Mouse (Mus musculus) midbrain, embryonic 10.5 days (tissue): Measurements from ENCODE around the gene Amotl2. TPM values are rescaled to one million over a fixed set of nuclear protein-coding genes. Genes with fewer than 3 reads are reported as not detected.
A peak's percentile ranks its signal among the peaks of the same experiment; 100 is the strongest.
"Not testable (repeated sequence)": the region's sequence is repeated elsewhere in the genome, so short reads cannot be mapped to it uniquely, and the experiment has no call there.

Experiments
- DNase-seq: peaks from one replicate; pipeline ENCODE4 v3.0.0-alpha.2; 2017; ENCODE audit warnings: low spot score
- H3K27ac ChIP-seq: fragments of 300-500 bp; sonication (generic); replicated peaks from 2 replicates; pipeline ENCODE4 v1.5.1; 2016; ENCODE audit warnings: mild to moderate bottlenecking
- H3K27me3 ChIP-seq: fragments of 300-500 bp; sonication (generic); 2 replicates; pipeline ENCODE4 v1.6.1; 2016; ENCODE audit warnings: low read depth, mild to moderate bottlenecking; ENCODE audit not compliant: poor library complexity, severe bottlenecking
- H3K36me3 ChIP-seq: fragments of 300-500 bp; sonication (generic); 2 replicates; pipeline ENCODE4 v1.6.1; 2016; ENCODE audit warnings: mild to moderate bottlenecking, moderate library complexity
- H3K4me1 ChIP-seq: fragments of 300-500 bp; sonication (generic); 2 replicates; pipeline ENCODE4 v1.6.1; 2016
- H3K4me3 ChIP-seq: fragments of 300-500 bp; sonication (generic); 2 replicates; pipeline ENCODE4 v1.5.1; 2016; ENCODE audit warnings: mild to moderate bottlenecking, moderate library complexity
- H3K9me3 ChIP-seq: fragments of 300-500 bp; sonication (generic); replicated peaks from 2 replicates; pipeline ENCODE4 v1.6.1; 2016; ENCODE audit warnings: mild to moderate bottlenecking
- WGBS: fragments of 180-500 bp; shearing (Covaris S2); methylation state at CpG from one replicate; pipeline ENCODE4 v1.1.7; 2016; 5-methylcytosine and 5-hydroxymethylcytosine counted together
- polyA plus RNA-seq: library from polyadenylated mRNA; unstranded; fragments of >200 nt; fragmentation: Nextera tagmentation; extraction: Ambion mirVana; gene quantifications from 2 replicates; pipeline ENCODE4 v1.2.1, GENCODE M21; 2016

The Amotl2 gene
- polyA plus RNA-seq, 1 experiment from 2014 or later = 60.3 TPM

DNA sequence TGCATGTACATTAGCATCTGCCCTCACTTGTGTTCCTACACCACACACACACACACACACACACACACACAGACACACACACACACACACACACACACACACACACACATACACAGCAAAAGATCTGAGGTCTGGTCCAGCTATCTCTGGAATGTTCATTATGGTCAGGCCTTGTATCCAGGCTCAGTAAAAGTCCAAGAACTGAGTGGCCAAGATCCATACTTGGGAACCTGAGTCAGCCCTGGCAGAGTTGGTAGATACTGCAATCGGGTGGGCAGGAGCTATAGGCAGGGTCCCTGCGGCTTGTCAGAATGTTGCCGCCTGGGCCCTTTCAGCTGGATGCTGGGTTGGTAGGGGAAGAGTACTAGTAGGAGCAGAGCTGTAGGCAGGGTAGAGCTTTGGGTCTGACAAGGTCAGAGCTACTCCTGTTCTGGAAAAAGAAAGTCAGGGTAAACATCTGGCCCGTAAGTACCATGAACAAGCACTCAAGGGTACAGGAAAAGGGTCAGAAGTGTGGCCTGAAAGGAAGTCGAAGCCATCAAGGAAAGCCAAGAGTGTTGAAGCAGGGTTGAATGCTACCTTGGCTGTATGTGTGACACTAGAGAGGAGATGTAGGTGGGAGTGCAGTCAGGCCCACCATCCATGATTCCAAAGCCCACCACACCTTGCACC, 35.3 kb downstream of the Amotl2 start:
- no peak overlapping the region for H3K4me3 ChIP-seq
- DNase-seq = no peak
- H3K36me3 ChIP-seq = no peaks in the 10 kb centered on the region
- H3K27ac ChIP-seq = no peak overlapping the region
- WGBS = 93% methylated on average over 5 of the region's 5 CpGs
- no peaks in the 10 kb centered on the region for H3K27me3 ChIP-seq
- no peaks in the 10 kb centered on the region for H3K9me3 ChIP-seq
- H3K4me1 ChIP-seq = peaks cover 16% of the 10 kb centered on the region

DNA sequence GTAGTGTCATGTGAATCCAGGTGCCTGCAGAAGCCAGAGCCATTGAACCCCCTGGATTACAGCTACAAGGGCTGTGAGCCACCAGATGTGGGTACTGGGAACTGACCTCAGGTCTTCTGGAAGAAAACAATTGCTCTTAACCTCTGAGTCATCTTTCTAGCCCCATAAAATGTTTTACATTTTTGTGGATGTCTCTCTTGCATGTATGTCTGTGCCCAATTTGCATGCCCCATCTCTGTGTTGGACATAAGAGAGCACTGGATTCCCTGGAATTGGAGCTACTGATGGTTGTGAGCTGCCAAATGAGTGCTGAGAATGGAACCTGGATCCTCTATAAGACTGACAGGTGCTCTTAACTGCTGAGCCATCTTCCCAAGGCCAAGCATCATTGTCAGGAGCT, 36.8 kb downstream of the Amotl2 start:
- no peak for DNase-seq
- Histone ChIP-seq H3K9me3 (no peaks in the 10 kb centered on the region), H3K27ac (no peak overlapping the region), H3K4me3 (no peak overlapping the region), H3K27me3 (no peaks in the 10 kb centered on the region), H3K36me3 (no peaks in the 10 kb centered on the region), H3K4me1 (peaks cover 16% of the 10 kb centered on the region)

DNA sequence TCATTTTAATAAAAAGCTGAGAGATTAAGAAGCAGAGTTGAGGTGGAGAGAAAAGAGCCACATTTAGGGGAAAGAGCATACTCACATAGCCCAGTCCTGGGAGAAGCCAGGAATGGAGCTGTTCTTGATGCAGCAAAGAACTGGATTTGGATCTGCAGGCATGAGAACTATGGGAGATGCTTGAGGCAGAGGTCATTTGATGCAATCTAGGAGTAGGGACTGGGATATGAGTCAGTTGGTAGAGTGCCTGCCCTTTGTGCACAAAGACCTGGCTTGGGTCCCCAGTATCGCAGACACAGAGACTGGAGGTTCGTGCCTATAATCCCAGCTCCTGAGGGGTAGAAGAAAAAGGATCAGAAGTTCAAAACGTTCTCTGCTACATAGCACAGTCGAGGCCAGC, 38.7 kb downstream of the Amotl2 start:
- H3K9me3 ChIP-seq = no peaks in the 10 kb centered on the region
- DNase-seq = no peak
- H3K4me3 ChIP-seq = no peak overlapping the region
- WGBS = 75% methylated on average over 4 of the region's 4 CpGs
- H3K4me1 ChIP-seq = peaks cover 16% of the 10 kb centered on the region
- H3K27ac ChIP-seq = no peak overlapping the region
- H3K27me3 ChIP-seq = no peaks in the 10 kb centered on the region
- no peaks in the 10 kb centered on the region for H3K36me3 ChIP-seq

DNA sequence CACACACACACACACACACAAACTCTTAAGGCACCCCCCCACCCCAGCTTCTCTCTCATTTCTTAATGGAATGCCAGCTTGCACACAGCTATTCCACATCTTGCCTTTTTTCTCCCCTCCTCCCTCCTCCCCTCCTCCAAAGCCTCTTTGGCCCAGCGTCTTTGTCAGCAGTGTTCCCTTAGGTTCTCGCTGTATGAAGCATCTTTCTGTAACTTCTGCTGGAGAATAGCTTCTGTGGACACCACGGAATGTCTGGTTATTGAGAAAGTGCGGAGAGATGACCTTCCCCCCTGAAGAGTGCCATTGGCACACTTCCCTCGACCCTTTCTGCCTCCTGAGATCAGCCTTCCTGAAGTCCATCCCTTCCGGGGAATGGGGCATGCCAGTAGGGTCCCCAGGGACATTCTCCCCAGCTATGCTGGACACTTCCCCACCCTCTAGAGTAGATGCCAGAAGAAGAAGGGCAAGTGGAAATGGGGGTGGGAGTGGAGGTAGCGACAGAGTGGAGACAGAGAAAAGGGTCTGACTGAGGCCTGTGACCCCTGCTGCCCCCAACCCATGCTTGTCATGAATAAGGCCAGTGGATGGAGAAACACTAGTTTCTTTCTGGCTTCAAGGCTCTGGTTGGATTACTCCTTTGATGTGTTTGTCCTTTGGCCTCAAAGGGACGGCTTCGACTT, 39.3 kb downstream of the Amotl2 start:
- H3K9me3 ChIP-seq = no peaks in the 10 kb centered on the region
- 56% methylated on average over 9 of the region's 9 CpGs for WGBS
- peaks cover 16% of the 10 kb centered on the region for H3K4me1 ChIP-seq
- DNase-seq = no peak
- H3K27me3 ChIP-seq = no peaks in the 10 kb centered on the region
- H3K27ac ChIP-seq = peak overlapping the region; percentile 23; the same call in 1 of the 2 replicates
- no peaks in the 10 kb centered on the region for H3K36me3 ChIP-seq
- H3K4me3 ChIP-seq = no peak overlapping the region

DNA sequence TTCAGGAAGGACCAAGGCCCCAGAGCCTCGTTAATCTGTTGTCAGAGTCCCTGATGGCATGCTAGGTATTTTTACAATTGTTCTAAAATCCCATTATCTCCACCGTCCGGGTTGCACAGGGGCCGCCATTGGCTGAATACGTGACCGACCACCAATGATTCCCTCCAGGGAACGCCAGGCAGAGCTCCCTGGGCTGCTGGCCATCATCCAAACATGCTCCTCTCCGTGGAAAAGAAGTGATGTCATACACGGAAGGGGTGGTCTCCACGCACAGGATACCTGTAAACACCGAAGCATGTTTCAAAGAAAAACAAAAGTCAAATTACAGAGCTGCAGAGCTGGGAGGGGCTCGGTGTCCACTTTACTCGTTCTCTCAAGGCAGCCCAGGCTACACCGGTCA, 39.9 kb downstream of the Amotl2 start:
- WGBS = 68% methylated on average over 14 of the region's 14 CpGs
- no peaks in the 10 kb centered on the region for H3K27me3 ChIP-seq
- no peaks in the 10 kb centered on the region for H3K36me3 ChIP-seq
- DNase-seq = no peak
- H3K4me1 ChIP-seq = peaks cover 16% of the 10 kb centered on the region
- no peaks in the 10 kb centered on the region for H3K9me3 ChIP-seq
- peak overlapping the region; percentile 23; the same call in 1 of the 2 replicates for H3K27ac ChIP-seq
- H3K4me3 ChIP-seq = no peak overlapping the region

DNA sequence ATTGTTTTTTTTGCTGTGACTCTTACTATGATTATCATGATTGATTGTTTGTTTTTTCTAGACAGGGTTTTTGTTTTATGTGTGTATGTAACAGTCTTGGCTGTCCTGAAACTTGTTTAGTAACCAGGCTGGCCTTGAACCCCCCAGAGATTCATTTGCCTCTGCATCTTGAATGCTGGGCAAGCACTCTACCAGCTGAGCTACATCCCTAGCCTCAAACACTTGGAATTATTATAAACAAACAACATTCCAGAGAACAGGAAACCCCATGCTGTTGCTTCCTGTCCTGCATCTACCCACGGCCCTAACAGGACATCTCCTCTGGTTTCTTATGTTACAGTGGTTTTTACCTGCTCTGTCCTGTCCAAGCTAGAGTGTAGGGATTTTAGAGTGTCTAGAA, 42.4 kb downstream of the Amotl2 start:
- Histone ChIP-seq H3K27ac (0 out of 2 replicates have a peak overlapping the region, but pooled peaks have one; percentile 33), H3K4me1 (peaks cover 23% of the 10 kb centered on the region), H3K9me3 (no peaks in the 10 kb centered on the region), H3K4me3 (no peak overlapping the region), H3K36me3 (no peaks in the 10 kb centered on the region), H3K27me3 (no peaks in the 10 kb centered on the region)
- 60% methylated on average over 1 of the region's 1 CpGs for WGBS
- DNase-seq = no peak

DNA sequence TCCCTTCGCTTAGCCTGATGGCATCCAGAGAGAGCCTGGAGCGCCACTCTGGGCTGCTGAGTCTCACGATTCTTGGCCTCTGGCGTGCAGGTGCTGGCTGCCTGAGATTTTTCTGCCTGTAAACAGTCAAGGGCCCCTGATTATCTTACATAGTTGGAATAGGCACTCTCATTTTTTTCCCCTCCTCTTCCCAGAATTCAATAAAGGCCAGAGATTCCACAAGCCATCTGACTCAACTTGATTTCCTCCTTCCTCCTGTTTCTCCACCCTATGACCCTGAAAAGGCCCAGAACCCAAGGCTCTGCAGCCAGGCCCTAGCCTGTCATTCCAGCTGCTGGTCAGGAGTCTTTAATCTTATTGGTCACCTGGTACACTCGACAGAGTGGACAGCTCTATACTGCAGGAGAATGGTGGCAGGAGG, 43.1 kb downstream of the Amotl2 start:
- H3K9me3 ChIP-seq = no peaks in the 10 kb centered on the region
- no peaks in the 10 kb centered on the region for H3K27me3 ChIP-seq
- 0 out of 2 replicates have a peak overlapping the region, but pooled peaks have one; percentile 33 for H3K27ac ChIP-seq
- H3K4me1 ChIP-seq = peaks cover 23% of the 10 kb centered on the region
- WGBS = 64% methylated on average over 5 of the region's 5 CpGs
- H3K4me3 ChIP-seq = no peak overlapping the region
- DNase-seq = no peak
- no peaks in the 10 kb centered on the region for H3K36me3 ChIP-seq

DNA sequence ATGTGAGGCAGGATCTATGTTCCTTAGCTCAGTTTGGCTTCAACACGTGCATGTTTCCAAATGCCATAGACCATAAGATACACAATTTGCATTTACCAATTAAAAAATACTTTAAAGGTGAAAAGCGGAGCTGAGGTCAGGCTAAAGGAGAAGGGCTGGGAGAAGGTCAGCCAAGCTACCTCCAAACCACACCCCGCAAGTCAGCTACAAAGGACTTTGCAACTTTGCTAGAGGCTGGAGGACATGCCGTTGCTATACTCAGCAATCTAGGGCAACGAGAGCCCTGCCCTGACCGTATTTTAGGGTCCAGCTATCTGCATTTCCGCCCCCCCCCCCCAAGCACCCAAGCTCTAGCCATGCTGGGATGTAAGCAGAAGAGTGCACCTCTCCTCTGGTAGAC, 45.1 kb downstream of the Amotl2 start:
- Histone ChIP-seq H3K4me3 (no peak overlapping the region), H3K4me1 (peaks cover 7% of the 10 kb centered on the region; the same call in 1 of the 2 replicates), H3K27ac (no peak overlapping the region), H3K36me3 (no peaks in the 10 kb centered on the region), H3K27me3 (no peaks in the 10 kb centered on the region), H3K9me3 (no peaks in the 10 kb centered on the region)
- 89% methylated on average over 7 of the region's 7 CpGs for WGBS
- DNase-seq = no peak

DNA sequence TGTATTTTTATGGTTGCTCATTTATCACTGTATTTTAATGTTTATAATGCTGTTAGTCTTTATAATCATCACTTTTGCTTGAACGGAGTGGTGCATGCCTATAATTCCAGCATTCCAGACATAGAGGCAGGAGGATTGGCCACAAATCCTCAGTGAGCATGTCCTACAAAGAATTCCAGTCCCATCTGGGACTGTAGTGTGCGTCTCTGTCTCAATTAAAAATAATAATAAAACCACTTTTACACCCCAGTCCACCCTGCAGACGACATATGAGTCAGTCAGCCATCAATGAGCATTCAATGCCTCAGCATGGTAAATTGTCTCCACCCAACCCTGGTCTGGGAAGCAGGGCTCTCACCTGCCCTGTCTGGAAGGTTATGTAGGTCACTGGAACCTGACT, 46.4 kb downstream of the Amotl2 start:
- Histone ChIP-seq H3K9me3 (no peaks in the 10 kb centered on the region), H3K27ac (no peak overlapping the region), H3K36me3 (no peaks in the 10 kb centered on the region), H3K27me3 (no peaks in the 10 kb centered on the region), H3K4me1 (peaks cover 7% of the 10 kb centered on the region; the same call in 1 of the 2 replicates), H3K4me3 (no peak overlapping the region)
- DNase-seq = no peak
- whole genome bisulfite sequencing = 85% methylated on average over 3 of the region's 3 CpGs

DNA sequence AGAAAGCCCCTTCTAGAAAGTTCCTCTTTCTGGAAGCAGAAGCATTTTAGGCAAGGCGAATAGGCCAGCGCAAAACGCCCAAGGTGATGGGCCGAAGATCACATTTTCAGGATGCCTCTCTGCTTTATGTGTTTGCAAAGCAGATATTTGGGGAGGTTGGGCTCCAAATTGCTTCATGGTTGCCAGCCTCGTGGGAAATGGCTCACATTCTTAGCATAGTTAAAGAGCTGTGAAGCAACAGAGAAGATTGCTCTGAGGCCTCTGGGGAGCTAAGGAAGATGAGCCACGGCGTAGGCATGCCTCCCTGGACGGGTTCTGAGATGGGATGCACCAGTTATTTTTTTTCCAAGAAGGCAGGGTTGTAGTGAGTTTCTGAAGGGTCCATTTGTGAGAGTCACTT, 47.0 kb downstream of the Amotl2 start:
- 71% methylated on average over 8 of the region's 8 CpGs for WGBS
- H3K27me3 ChIP-seq = no peaks in the 10 kb centered on the region
- H3K9me3 ChIP-seq = no peaks in the 10 kb centered on the region

DNA sequence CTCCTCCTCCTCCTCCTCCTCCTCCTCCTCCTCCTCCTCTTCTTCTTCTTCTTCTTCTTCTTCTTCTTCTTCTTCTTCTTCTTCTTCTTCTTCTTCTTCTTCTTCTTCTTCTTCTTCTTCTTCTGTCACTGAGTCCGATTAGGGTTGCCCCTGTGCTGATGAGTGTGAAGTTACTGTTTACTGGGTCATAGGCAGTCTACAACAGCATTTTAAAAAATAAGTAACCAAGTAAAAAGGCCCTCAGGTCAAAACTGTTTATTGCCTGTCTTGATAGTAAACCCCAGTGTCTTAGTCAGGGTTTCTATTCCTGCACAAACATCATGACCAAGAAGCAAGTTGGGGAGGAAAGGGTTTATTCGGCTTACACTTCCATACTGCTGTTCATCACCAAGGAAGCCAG, 48.1 kb downstream of the Amotl2 start:
- H3K4me1 ChIP-seq = peaks cover 19% of the 10 kb centered on the region
- 91% methylated on average over 2 of the region's 2 CpGs for WGBS
- DNase-seq, H3K36me3 ChIP-seq, H3K27ac ChIP-seq, H3K27me3 ChIP-seq, H3K9me3 ChIP-seq, H3K4me3 ChIP-seq: not testable (repeated sequence)

More for the DNA sequence above, 47.0 kb downstream of the Amotl2 start:
- no peak for DNase-seq
- Histone ChIP-seq H3K4me3 (no peak overlapping the region), H3K27ac (no peak overlapping the region), H3K36me3 (no peaks in the 10 kb centered on the region), H3K4me1 (peaks cover 10% of the 10 kb centered on the region; the same call in 1 of the 2 replicates)

DNA sequence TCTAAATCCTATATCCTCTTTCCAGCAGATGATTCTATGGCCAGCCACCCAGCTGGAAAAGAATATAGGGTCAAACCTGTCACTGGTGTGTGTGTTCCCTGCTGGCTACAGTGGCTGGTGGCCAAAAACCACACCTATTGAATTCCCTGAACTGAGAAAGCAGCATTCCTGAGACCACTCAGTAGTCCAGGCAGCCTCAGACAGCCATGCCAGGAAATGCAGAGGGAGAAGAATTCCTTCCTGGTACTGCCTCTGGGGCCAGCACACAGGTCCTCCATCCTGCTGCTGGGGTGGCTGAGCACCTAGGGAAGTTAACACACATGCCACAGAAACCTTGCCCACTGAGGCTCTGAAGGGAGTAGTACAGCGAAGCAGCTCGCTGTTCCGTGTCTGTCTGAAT, 50.3 kb downstream of the Amotl2 start:
- Histone ChIP-seq H3K4me3 (no peak overlapping the region), H3K27me3 (no peaks in the 10 kb centered on the region), H3K4me1 (peaks cover 28% of the 10 kb centered on the region), H3K9me3 (no peaks in the 10 kb centered on the region), H3K36me3 (no peaks in the 10 kb centered on the region), H3K27ac (no peak overlapping the region)
- WGBS = 88% methylated on average over 3 of the region's 3 CpGs
- DNase-seq = no peak

DNA sequence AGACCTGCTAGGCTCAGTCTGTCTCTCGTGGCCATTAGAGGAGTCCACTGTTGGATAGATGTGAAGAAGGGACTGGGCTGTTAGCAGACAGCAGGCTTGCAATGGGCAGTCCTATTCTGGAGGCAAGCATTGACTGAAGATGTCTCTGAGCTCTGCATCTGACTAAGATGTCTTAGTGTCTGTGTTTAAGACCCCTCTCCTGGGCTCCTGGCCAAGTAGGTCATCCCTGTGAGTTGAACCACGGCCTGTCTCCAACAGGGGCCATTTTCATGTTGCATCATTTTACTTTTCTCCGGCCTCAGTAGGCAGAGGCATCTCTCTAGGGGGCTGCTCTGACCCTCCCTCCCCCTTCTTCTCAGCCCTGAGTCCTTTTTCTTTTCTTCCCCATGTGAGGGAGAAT, 52.8 kb downstream of the Amotl2 start:
- H3K4me3 ChIP-seq = no peak overlapping the region
- peaks cover 20% of the 10 kb centered on the region for H3K4me1 ChIP-seq
- H3K27me3 ChIP-seq = no peaks in the 10 kb centered on the region
- H3K9me3 ChIP-seq = no peaks in the 10 kb centered on the region
- no peak for DNase-seq
- WGBS = 68% methylated on average over 3 of the region's 3 CpGs
- no peak overlapping the region for H3K27ac ChIP-seq
- H3K36me3 ChIP-seq = no peaks in the 10 kb centered on the region
